Mouse (Mus musculus) testis, adult 2 months (tissue): ENCODE measurements around the gene Hectd2.

Source experiments
- CTCF ChIP-seq: fragments of 200-500 bp; IDR thresholded peaks from 2 replicates; pipeline ENCODE4 v1.5.1; 2012; ENCODE audit warnings: low read depth, mild to moderate bottlenecking, inconsistent platforms, low read length, moderate library complexity; ENCODE audit not compliant: control insufficient read depth, insufficient read depth, insufficient replicate concordance
- POLR2A ChIP-seq: fragments of 200-500 bp; IDR thresholded peaks from 2 replicates; pipeline ENCODE4 v1.6.1; 2012; ENCODE audit warnings: low read depth, mild to moderate bottlenecking, inconsistent platforms, low read length, moderate library complexity; ENCODE audit not compliant: control insufficient read depth

DNA sequence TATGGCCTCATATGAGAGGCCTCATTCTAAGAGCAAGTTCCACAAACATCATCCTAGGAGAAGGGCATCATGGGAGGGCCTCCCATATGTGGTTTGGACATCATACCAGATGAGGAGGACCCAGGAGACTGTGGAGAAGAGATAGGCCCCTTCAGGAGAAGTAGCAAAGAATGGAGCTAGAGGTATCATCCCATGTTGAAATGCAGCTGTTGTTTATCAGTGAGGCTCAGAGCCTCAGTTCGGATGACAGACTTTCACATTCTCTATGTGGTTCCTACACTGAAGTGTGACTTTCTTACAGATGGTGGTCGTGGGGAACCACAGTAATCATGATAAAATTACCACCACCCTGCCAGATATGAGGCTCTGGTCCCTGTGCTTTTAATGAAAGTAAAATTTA, 55.9 kb downstream of the Hectd2 start:
- TF ChIP-seq POLR2A (no peak), CTCF (no peak)
